Mouse (Mus musculus): ENCODE data around the gene S1pr3. TPM values are rescaled to one million over a fixed set of nuclear protein-coding genes. Genes with fewer than 3 reads are reported as not detected.

Gene S1pr3
- polyA plus RNA-seq, 2 experiments = 74.0 to 113 TPM

DNA sequence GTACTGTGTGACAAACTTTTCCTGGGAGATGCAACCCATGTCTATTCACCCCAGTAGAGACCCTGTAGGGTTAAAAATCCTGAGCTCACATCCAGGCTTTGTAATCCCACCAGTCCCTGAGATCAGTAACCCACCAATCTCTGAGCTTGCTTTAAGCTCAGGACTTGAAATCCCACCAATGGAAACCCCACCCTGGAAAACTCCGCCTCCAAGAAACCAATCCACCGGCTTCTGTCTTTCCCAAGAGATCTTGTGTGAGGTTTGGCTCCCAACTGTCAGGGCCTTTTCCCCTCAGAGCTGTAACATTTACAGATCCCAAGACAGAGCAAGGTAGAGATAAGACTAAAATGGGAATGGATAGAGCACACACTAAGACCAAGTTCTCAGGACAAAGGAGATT lies 40.1 kb upstream of the S1pr3 start:
- no peaks in the 10 kb centered on the region for H3K27me3 ChIP-seq (ENCODE audit: control insufficient read depth, insufficient read depth, low read length)
- no peak overlapping the region for H3K27ac ChIP-seq (replicated peaks; ENCODE audit: low read depth, low read length)
- no peak for ATAC-seq (ENCODE audit: low FRiP score, low read depth)
- H3K36me3 ChIP-seq (ENCODE audit: control insufficient read depth, insufficient read depth, low read length) = no peaks in the 10 kb centered on the region
- H3K4me1 ChIP-seq (ENCODE audit: control insufficient read depth, insufficient read depth, low read length) = no peaks in the 10 kb centered on the region
- no peak overlapping the region for H3K4me3 ChIP-seq (replicated peaks; ENCODE audit: low read length)
- no peak overlapping the region for H3K9ac ChIP-seq (ENCODE audit: low read depth, low read length, severe bottlenecking)
- no peak overlapping the region for H3K4me2 ChIP-seq (replicated peaks; ENCODE audit: low read depth, low read length, severe bottlenecking)
- WGBS = 70% methylated on average over 2 of the region's 2 CpGs
- H3K9me3 ChIP-seq (ENCODE audit: control insufficient read depth, low read length) = no peaks in the 10 kb centered on the region
- TF ChIP-seq POLR2A (IDR thresholded peaks at IDR 0.05; ENCODE audit: borderline replicate concordance, extremely low read depth, insufficient read depth, insufficient read length) = no peak
- DNase-seq (ENCODE audit: low spot score) = no peak

DNA sequence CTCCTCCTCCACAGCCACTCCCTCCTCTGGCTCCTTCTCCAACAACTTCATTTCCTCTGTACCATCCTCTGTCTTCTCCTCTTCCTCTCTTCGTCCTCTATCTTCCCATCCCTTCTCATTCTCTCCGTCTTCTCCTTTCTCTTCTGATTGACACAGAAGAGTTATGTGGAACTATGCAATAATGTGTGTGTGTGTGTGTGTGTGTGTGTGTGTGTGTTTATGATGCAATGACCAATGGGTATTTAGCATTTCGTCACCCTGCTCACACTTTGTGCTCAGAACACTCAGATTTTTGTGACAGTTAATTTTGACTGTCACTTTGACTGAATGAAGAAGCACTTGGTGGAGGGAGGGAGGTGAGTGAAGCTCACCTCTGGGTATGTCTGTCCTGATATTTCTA lies 39.1 kb upstream of the S1pr3 start:
- H3K9me3 ChIP-seq (ENCODE audit: control insufficient read depth, low read length) = no peaks in the 10 kb centered on the region
- ATAC-seq (ENCODE audit: low FRiP score, low read depth) (no peak), DNase-seq (ENCODE audit: low spot score) (no peak)
- no peaks in the 10 kb centered on the region for H3K36me3 ChIP-seq (ENCODE audit: control insufficient read depth, insufficient read depth, low read length)
- H3K9ac ChIP-seq (ENCODE audit: low read depth, low read length, severe bottlenecking) = no peak overlapping the region
- H3K27me3 ChIP-seq (ENCODE audit: control insufficient read depth, insufficient read depth, low read length) = no peaks in the 10 kb centered on the region
- TF ChIP-seq POLR2A (IDR thresholded peaks at IDR 0.05; ENCODE audit: borderline replicate concordance, extremely low read depth, insufficient read depth, insufficient read length) = no peak
- H3K27ac ChIP-seq (replicated peaks; ENCODE audit: low read depth, low read length) = no peak overlapping the region
- WGBS = 89% methylated on average over 3 of the region's 3 CpGs
- H3K4me2 ChIP-seq (replicated peaks; ENCODE audit: low read depth, low read length, severe bottlenecking) = no peak overlapping the region
- 0 out of 2 replicates have a peak, but pooled peaks cover 4% of the 10 kb centered on the region for H3K4me1 ChIP-seq (ENCODE audit: control insufficient read depth, insufficient read depth, low read length)
- no peak overlapping the region for H3K4me3 ChIP-seq (replicated peaks; ENCODE audit: low read length)

DNA sequence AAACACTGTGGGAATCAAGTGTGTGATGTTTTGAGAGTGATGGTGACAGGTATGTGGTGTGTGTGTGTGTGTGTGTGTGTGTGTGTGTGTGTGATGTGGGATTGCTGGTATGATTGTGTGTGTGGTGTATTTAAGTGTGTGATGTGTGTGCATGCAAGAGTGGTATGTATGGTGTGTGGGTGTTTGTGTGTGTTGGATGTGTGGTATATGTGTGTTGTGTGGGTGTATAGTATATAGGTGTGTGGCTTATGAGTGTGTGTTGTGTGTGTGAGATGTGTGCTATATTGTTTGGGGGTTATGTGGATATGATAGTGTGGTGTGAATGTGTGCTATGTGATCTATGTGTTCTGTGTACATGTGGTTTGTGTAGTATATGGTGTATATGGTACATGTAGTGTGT lies 35.4 kb upstream of the S1pr3 start:
- Histone ChIP-seq H3K9ac (ENCODE audit: low read depth, low read length, severe bottlenecking) (no peak overlapping the region), H3K36me3 (ENCODE audit: control insufficient read depth, insufficient read depth, low read length) (no peaks in the 10 kb centered on the region), H3K4me2 (replicated peaks; ENCODE audit: low read depth, low read length, severe bottlenecking) (no peak overlapping the region), H3K27ac (replicated peaks; ENCODE audit: low read depth, low read length) (no peak overlapping the region), H3K9me3 (ENCODE audit: control insufficient read depth, low read length) (no peaks in the 10 kb centered on the region), H3K27me3 (ENCODE audit: control insufficient read depth, insufficient read depth, low read length) (no peaks in the 10 kb centered on the region), H3K4me3 (replicated peaks; ENCODE audit: low read length) (no peak overlapping the region), H3K4me1 (ENCODE audit: control insufficient read depth, insufficient read depth, low read length) (0 out of 2 replicates have a peak, but pooled peaks cover 5% of the 10 kb centered on the region)
- DNase-seq (ENCODE audit: low spot score) (no peak), ATAC-seq (ENCODE audit: low FRiP score, low read depth) (no peak)
- TF ChIP-seq POLR2A (IDR thresholded peaks at IDR 0.05; ENCODE audit: borderline replicate concordance, extremely low read depth, insufficient read depth, insufficient read length) = no peak

DNA sequence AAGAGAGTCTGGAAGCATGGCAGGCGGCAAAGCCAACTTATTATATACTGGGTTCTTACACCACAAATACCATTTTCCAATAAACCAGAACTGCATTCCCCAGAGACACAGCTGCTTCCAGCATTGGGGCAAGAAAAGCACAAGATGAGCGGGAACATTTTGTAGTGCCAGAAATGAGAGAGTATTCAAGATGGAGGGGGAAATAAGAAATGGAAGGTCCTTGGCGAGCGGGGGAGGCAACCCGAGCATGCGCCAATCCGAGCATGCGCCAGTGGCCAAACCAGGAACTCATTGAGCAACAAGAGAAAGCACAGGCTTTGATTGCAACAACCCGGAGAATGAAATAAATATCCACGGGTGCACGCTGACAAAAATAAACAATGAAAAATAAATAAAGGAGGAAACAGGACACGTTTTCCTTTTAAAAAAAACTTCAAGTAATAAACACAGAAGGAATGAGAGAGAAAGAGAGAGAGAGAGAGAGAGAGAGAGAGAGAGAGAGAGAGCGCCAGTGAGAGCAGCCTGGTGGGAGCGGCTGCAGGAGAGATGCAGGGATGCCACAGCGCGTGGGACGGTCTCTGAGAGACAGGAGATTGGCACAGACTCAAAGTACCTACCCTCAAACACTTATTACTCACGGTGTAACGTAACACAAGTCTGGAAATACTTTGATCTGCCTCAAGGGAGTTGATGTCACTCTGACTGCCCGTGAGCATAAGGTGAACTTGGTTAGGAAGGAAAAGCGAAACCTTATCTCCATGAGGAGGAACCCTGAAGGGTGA lies 34.2 kb upstream of the S1pr3 start:
- Histone ChIP-seq H3K9ac (ENCODE audit: low read depth, low read length, severe bottlenecking) (no peak overlapping the region), H3K27me3 (ENCODE audit: control insufficient read depth, insufficient read depth, low read length) (no peaks in the 10 kb centered on the region), H3K4me2 (replicated peaks; ENCODE audit: low read depth, low read length, severe bottlenecking) (no peak overlapping the region), H3K36me3 (ENCODE audit: control insufficient read depth, insufficient read depth, low read length) (no peaks in the 10 kb centered on the region), H3K27ac (replicated peaks; ENCODE audit: low read depth, low read length) (0 out of 2 replicates have a peak overlapping the region, but pooled peaks have one; percentile 19), H3K9me3 (ENCODE audit: control insufficient read depth, low read length) (no peaks in the 10 kb centered on the region), H3K4me1 (ENCODE audit: control insufficient read depth, insufficient read depth, low read length) (peaks cover 15% of the 10 kb centered on the region), H3K4me3 (replicated peaks; ENCODE audit: low read length) (no peak overlapping the region)
- TF ChIP-seq POLR2A (IDR thresholded peaks at IDR 0.05; ENCODE audit: borderline replicate concordance, extremely low read depth, insufficient read depth, insufficient read length) = no peak
- no peak for ATAC-seq (ENCODE audit: low FRiP score, low read depth)
- WGBS = 63% methylated on average over 21 of the region's 21 CpGs
- DNase-seq (ENCODE audit: low spot score) = no peak

DNA sequence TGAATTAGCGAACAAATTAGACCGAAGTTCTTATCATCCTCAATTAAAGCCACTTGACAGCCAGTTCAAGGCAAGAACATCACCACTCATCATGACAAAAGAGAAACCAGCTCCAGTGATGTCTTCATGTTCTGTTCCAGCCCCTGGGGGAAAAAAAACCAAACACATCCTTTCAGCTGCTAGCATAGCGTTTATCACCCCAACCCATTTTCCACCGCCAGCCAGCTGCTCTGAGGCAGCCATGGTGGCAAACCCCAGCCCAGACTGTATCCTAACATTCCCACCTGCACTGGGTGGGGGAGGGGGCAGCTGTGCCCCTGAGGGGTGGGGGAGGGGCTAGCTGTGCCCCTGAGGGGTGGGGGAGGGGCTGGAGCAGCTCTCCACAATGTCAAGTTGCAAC lies 30.3 kb upstream of the S1pr3 start:
- ATAC-seq (ENCODE audit: low FRiP score, low read depth) = no peak
- no peak for TF ChIP-seq POLR2A (IDR thresholded peaks at IDR 0.05; ENCODE audit: borderline replicate concordance, extremely low read depth, insufficient read depth, insufficient read length)
- H3K9ac ChIP-seq (ENCODE audit: low read depth, low read length, severe bottlenecking) = no peak overlapping the region
- H3K4me3 ChIP-seq (replicated peaks; ENCODE audit: low read length) = no peak overlapping the region
- no peaks in the 10 kb centered on the region for H3K9me3 ChIP-seq (ENCODE audit: control insufficient read depth, low read length)
- no peak overlapping the region for H3K27ac ChIP-seq (replicated peaks; ENCODE audit: low read depth, low read length)
- DNase-seq (ENCODE audit: low spot score) = no peak
- H3K36me3 ChIP-seq (ENCODE audit: control insufficient read depth, insufficient read depth, low read length) = no peaks in the 10 kb centered on the region
- 32% methylated on average over 4 of the region's 4 CpGs for WGBS
- H3K27me3 ChIP-seq (ENCODE audit: control insufficient read depth, insufficient read depth, low read length) = no peaks in the 10 kb centered on the region
- H3K4me2 ChIP-seq (replicated peaks; ENCODE audit: low read depth, low read length, severe bottlenecking) = no peak overlapping the region
- peaks cover 21% of the 10 kb centered on the region for H3K4me1 ChIP-seq (ENCODE audit: control insufficient read depth, insufficient read depth, low read length)

All from limb, embryonic 14.5 days (tissue).